Mouse (Mus musculus) layer of hippocampus, adult 18-20 months (tissue): Measurements from ENCODE around the gene Sdhaf2. TPM values are rescaled to one million over a fixed set of nuclear protein-coding genes. Genes with fewer than 3 reads are reported as not detected.

ENCODE experiments used
- total RNA-seq, 2 experiments: library from RNA; stranded (reverse); gene quantifications; 2 replicates each; pipeline ENCODE4 v1.2.3; 2021

Sdhaf2 gene
- total RNA-seq, 2 experiments from 2014 or later = 51.3 to 55.5 TPM

Other genes with a start within 250 kb of the Sdhaf2 start
- 100 to 1,000 TPM; 107 to 118 TPM for gene Dagla, start 221.3 kb downstream of the Sdhaf2 start, total RNA-seq
- gene Syt7, start 137.1 kb downstream of the Sdhaf2 start, total RNA-seq = 100 to 1,000 TPM; 280 to 316 TPM
- 10 to 100 TPM; 70.5 to 77.9 TPM for gene Lrrc10b, start 68.7 kb downstream of the Sdhaf2 start, total RNA-seq
- 1 to 10 TPM; 1.3 to 1.9 TPM for gene Ppp1r32, start 43.2 kb downstream of the Sdhaf2 start, total RNA-seq
- 10 to 100 TPM; 68.6 to 74.5 TPM for gene Cpsf7, start 876 bp downstream of the Sdhaf2 start, total RNA-seq
- gene Tmem216, start 30.1 kb upstream of the Sdhaf2 start, total RNA-seq = 10 to 100 TPM; 10.6 to 10.8 TPM
- gene Cyb561a3, start 51.0 kb upstream of the Sdhaf2 start, total RNA-seq = 1 to 10 TPM; 9.4 TPM
- gene Tmem138, start 51.2 kb upstream of the Sdhaf2 start, total RNA-seq = 10 to 100 TPM; 11.2 to 12.8 TPM
- 100 to 1,000 TPM; 193 to 196 TPM for gene Ddb1, start 79.2 kb upstream of the Sdhaf2 start, total RNA-seq
- 10 to 100 TPM; 15.2 to 16.8 TPM for gene Tkfc, start 79.5 kb upstream of the Sdhaf2 start, total RNA-seq
- under 1 TPM; 0.35 to 0.56 TPM for gene Vwce, start 108.1 kb upstream of the Sdhaf2 start, total RNA-seq
- not detected for gene Pga5, start 151.9 kb upstream of the Sdhaf2 start, total RNA-seq
- 10 to 100 TPM; 19.3 to 23.1 TPM for gene Vps37c, start 162.6 kb upstream of the Sdhaf2 start, total RNA-seq
- gene Cd5, start 212.9 kb upstream of the Sdhaf2 start, total RNA-seq = not detected